Mouse (Mus musculus): ENCODE measurements around the gene Lsm3. TPM values are rescaled to one million over a fixed set of nuclear protein-coding genes. Genes with fewer than 3 reads are reported as not detected.

The Lsm3 gene
- polyA plus RNA-seq, 1 experiment from 2014 or later: 391 TPM

DNA sequence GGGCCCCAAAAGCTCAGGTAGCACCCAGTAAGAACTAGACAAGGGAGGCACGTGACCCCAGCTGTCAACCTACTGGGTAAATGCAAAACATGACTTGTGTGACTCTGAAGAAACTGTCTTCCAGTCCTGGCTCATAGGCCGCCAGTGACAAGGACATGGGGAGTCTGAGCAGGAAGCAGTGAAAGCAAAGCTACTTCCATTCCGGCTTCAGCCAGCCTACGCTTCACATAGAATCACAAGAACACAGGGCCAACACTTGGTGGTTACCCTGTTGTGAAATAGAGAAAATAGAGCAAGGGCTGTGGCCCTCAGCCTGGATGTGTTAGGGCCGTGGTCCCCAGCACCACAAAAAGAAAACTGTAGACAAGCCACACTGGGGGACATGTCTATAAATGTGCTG is 7.1 kb downstream of the Lsm3 start:
- no peak for DNase-seq (ENCODE audit: low spot score)
- WGBS: 95% methylated on average over 5 of the region's 5 CpGs
- H3K9me3 ChIP-seq (replicated peaks): no peaks in the 10 kb centered on the region
- no peaks in the 10 kb centered on the region for H3K27me3 ChIP-seq (ENCODE audit: low read depth, poor library complexity, severe bottlenecking)
- H3K27ac ChIP-seq (replicated peaks): no peak overlapping the region
- H3K4me1 ChIP-seq: no peaks in the 10 kb centered on the region
- no peak overlapping the region for H3K4me3 ChIP-seq
- peaks cover 80% of the 10 kb centered on the region for H3K36me3 ChIP-seq

DNA sequence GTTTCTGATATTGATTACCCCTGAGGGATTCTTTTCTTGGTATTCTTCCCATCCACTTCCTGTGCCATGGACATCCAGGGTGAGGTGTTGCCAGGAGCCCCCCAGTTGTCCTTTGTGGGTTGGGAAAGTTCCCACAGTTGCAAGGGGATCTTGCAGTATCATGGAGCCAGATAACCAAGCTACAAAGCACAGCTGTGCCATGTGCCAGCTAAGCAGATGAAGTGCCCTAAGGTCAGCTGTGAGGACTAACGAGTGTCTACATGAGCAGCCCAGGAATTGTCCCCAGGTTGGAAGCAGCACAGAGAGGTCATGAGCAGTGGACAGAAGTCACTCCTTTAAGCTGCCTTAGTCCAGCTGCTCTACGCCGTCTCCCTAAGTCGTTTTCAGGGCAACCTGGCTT is 9.8 kb downstream of the Lsm3 start:
- Histone ChIP-seq H3K9me3 (replicated peaks) (no peaks in the 10 kb centered on the region), H3K27ac (replicated peaks) (no peak overlapping the region), H3K27me3 (ENCODE audit: low read depth, poor library complexity, severe bottlenecking) (no peaks in the 10 kb centered on the region), H3K4me1 (no peaks in the 10 kb centered on the region), H3K4me3 (no peak overlapping the region), H3K36me3 (peaks cover 71% of the 10 kb centered on the region)
- no peak for DNase-seq (ENCODE audit: low spot score)
- 84% methylated on average over 4 of the region's 4 CpGs for WGBS

DNA sequence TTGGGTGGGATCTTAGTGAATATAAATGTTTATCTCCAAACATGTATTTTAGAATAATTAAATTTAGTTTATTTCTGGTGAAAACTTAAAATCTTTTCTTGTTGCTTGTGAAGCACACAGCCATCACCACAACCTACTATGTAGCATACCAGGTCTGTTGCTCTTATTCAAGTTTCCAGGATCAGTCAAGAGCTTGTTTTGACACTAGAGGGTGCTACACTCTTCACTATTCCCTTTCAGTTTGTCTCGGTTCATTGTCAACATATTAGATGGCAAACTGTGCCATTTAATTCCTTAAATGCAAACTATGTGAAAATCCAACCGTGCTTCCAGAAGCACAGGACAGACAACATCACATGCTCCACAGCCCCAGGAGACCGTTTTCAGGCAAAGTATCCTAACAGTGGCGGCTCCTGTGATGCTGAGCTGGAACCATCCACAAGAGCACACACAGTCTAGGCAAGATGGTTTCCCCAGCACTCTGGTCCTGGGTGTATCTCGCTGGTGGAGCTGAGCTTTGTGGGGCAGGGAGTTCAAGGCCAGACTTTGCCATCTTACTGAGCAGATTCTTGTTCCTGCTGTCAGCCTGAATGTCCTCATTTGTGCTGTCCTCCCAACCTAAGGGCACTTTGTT is 11.6 kb downstream of the Lsm3 start:
- Histone ChIP-seq H3K27me3 (ENCODE audit: low read depth, poor library complexity, severe bottlenecking) (no peaks in the 10 kb centered on the region), H3K9me3 (replicated peaks) (no peaks in the 10 kb centered on the region), H3K4me1 (no peaks in the 10 kb centered on the region), H3K27ac (replicated peaks) (no peak overlapping the region), H3K36me3 (peaks cover 53% of the 10 kb centered on the region), H3K4me3 (no peak overlapping the region)
- WGBS: 61% methylated on average over 5 of the region's 5 CpGs
- no peak for DNase-seq (ENCODE audit: low spot score)

DNA sequence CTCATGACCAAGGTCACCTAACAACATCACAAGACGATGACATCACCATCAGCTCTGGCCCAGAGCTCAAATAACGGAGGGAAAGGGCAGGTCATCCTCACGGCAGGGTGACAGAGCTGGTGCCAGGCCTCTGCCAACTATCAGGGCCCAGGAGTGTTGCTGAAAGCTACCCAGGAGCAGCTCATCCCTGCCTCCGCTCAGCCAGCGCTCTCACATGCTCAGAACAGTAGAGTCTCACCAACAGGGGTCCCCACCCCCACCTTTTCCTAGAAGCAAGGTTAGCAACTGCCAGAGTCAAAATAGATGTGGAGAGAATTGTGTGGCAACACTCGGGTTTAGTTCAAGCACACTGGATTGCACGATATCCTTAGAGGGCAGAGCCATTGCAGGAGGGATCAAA is 12.5 kb downstream of the Lsm3 start:
- H3K27me3 ChIP-seq (ENCODE audit: low read depth, poor library complexity, severe bottlenecking): no peaks in the 10 kb centered on the region
- H3K4me3 ChIP-seq: no peak overlapping the region
- 93% methylated on average over 7 of the region's 7 CpGs for WGBS
- no peaks in the 10 kb centered on the region for H3K9me3 ChIP-seq (replicated peaks)
- no peak overlapping the region for H3K27ac ChIP-seq (replicated peaks)
- no peaks in the 10 kb centered on the region; the same call in 1 of the 2 replicates for H3K4me1 ChIP-seq
- peaks cover 44% of the 10 kb centered on the region for H3K36me3 ChIP-seq
- no peak for DNase-seq (ENCODE audit: low spot score)

DNA sequence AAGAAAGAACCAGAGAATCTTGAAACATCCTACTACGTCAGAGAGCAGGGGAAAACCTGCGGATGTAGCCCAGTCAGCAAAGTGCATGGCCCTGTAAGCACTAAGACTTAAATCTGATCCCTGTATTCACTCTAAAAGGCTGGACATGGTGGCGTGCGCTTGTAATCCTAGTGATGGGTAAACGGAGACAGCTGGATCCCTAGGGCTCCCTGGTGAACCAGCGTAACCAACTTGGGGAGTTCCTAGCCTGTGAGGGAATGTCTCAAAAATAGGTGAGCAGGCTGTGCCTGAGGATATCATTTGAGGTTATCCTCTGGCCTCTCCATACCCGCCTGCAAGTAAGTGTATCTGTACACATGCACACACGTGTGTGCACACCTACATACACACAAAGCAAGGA is 14.9 kb downstream of the Lsm3 start:
- H3K27me3 ChIP-seq (ENCODE audit: low read depth, poor library complexity, severe bottlenecking): no peaks in the 10 kb centered on the region
- H3K27ac ChIP-seq (replicated peaks): no peak overlapping the region
- no peaks in the 10 kb centered on the region for H3K9me3 ChIP-seq (replicated peaks)
- DNase-seq (ENCODE audit: low spot score): no peak
- H3K4me3 ChIP-seq: no peak overlapping the region
- peaks cover 6% of the 10 kb centered on the region; the same call in 1 of the 2 replicates for H3K4me1 ChIP-seq
- peaks cover 20% of the 10 kb centered on the region for H3K36me3 ChIP-seq
- WGBS: 87% methylated on average over 8 of the region's 8 CpGs

DNA sequence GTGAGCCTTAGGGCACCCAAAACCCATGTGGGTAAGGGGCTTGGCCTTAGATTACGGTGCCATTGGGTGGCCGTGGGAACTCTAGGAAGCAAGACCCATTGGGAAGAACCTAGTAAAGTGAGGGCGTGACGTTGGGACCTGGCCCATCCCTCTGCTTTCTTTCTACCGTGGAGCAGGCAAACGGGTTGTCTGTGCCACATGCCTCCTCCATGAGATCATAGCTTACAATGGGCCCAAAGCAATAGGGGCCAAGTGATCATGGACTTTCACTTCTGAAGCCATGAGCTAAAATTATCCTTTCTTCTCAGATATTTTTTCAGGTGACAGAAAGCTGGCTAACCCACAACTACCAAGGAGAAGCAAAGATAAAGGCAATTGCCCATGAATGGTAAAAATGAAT is 15.5 kb downstream of the Lsm3 start:
- DNase-seq (ENCODE audit: low spot score): no peak
- H3K27me3 ChIP-seq (ENCODE audit: low read depth, poor library complexity, severe bottlenecking): no peaks in the 10 kb centered on the region
- H3K4me1 ChIP-seq: peaks cover 6% of the 10 kb centered on the region; the same call in 1 of the 2 replicates
- H3K4me3 ChIP-seq: no peak overlapping the region
- no peaks in the 10 kb centered on the region for H3K9me3 ChIP-seq (replicated peaks)
- 90% methylated on average over 6 of the region's 6 CpGs for WGBS
- no peak overlapping the region for H3K27ac ChIP-seq (replicated peaks)
- H3K36me3 ChIP-seq: peaks cover 18% of the 10 kb centered on the region

DNA sequence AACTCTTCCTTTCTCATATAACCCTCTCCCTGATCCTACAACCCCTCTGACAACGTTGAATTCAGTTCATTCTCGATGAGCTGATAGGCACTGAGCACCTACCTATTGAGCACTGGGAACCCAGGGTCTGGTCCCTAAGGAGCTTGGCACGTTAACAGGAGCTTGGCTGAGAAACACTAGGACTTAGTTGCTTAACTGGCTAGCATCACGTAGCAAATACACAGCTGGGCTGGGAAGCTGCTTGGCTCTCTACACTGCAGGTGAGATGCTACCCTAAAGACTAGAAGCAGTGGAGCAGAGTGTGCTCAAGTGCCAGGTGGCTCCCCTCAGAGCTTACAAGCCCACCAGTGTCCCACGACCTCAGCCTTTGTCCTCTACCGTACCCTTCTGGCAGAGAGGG is 16.9 kb downstream of the Lsm3 start:
- 72% methylated on average over 6 of the region's 6 CpGs for WGBS
- no peak overlapping the region for H3K27ac ChIP-seq (replicated peaks)

DNA sequence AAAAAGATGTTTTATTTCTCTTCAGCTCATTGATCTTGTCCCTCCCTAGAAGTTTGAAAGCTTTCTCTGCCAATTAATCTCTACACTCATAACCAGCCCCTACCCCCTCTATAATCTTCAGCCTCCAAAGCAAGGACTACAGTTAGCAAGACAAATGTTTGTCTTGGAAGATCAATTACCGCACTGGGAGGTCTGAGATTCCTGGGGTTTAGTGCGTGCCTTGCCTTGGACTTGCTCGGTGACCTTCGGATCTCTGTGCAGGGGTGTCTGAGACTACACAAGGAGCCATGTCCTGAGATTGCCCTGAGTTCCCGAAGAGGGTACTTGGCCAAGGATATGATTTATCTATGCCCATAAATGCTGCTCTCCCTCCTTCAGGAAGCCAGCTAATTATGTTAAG is 17.6 kb downstream of the Lsm3 start:
- DNase-seq (ENCODE audit: low spot score): no peak
- H3K36me3 ChIP-seq: peaks cover 15% of the 10 kb centered on the region
- WGBS: 68% methylated on average over 5 of the region's 5 CpGs

More for the DNA sequence above, 16.9 kb downstream of the Lsm3 start:
- no peak for DNase-seq (ENCODE audit: low spot score)
- Histone ChIP-seq H3K4me1 (peaks cover 6% of the 10 kb centered on the region; the same call in 1 of the 2 replicates), H3K4me3 (no peak overlapping the region), H3K27me3 (ENCODE audit: low read depth, poor library complexity, severe bottlenecking) (no peaks in the 10 kb centered on the region), H3K36me3 (peaks cover 18% of the 10 kb centered on the region), H3K9me3 (replicated peaks) (no peaks in the 10 kb centered on the region)

DNA sequence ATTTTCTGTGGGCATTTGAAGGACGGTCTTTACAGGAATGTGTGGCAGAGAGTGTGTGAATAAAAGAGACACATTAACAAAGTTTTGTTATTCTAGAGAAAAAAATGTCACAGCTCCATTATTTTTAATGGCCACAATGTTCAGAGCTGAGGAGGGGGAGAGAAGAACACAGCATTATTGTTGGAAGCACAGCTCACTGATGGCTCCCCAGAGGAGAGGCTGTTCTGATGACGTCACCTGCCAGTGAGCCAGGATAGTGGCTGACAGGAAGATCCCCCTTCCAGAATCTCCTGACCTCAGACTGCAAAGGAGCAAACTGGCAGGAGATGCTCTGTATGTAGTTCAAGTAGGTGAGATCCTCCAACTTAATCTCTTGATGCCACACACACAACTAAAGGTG is 18.0 kb downstream of the Lsm3 start:
- Histone ChIP-seq H3K36me3 (peaks cover 11% of the 10 kb centered on the region), H3K27me3 (ENCODE audit: low read depth, poor library complexity, severe bottlenecking) (no peaks in the 10 kb centered on the region), H3K9me3 (replicated peaks) (no peaks in the 10 kb centered on the region), H3K4me3 (no peak overlapping the region), H3K27ac (replicated peaks) (no peak overlapping the region), H3K4me1 (peaks cover 6% of the 10 kb centered on the region; the same call in 1 of the 2 replicates)
- 69% methylated on average over 2 of the region's 2 CpGs for WGBS
- no peak for DNase-seq (ENCODE audit: low spot score)

More for the DNA sequence above, 17.6 kb downstream of the Lsm3 start:
- no peaks in the 10 kb centered on the region for H3K9me3 ChIP-seq (replicated peaks)
- H3K4me1 ChIP-seq: peaks cover 6% of the 10 kb centered on the region; the same call in 1 of the 2 replicates
- H3K27me3 ChIP-seq (ENCODE audit: low read depth, poor library complexity, severe bottlenecking): no peaks in the 10 kb centered on the region
- H3K4me3 ChIP-seq: no peak overlapping the region
- no peak overlapping the region for H3K27ac ChIP-seq (replicated peaks)

DNA sequence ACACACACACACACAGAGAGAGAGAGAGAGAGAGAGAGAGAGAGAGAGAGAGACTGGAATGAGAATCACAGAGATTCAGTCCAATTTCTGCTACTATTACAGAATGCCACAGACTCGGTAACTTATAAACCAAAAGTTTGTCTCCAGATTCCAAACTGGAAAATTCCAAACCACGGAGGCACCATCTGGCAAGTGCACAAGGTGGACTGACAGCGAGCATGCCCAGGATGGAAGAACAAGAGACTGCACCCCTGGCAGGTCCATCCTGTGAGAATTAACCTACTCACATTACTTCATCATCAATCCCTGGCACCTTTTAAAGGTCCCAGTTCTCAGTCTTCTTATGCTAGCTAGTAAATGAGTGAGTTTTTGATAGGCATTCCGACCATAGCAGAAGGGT is 18.5 kb downstream of the Lsm3 start:
- Histone ChIP-seq H3K4me1 (peaks cover 6% of the 10 kb centered on the region; the same call in 1 of the 2 replicates), H3K9me3 (replicated peaks) (no peaks in the 10 kb centered on the region), H3K4me3 (no peak overlapping the region), H3K27ac (replicated peaks) (no peak overlapping the region), H3K36me3 (peaks cover 6% of the 10 kb centered on the region), H3K27me3 (ENCODE audit: low read depth, poor library complexity, severe bottlenecking) (no peaks in the 10 kb centered on the region)
- no peak for DNase-seq (ENCODE audit: low spot score)
- 87% methylated on average over 4 of the region's 4 CpGs for WGBS

DNA sequence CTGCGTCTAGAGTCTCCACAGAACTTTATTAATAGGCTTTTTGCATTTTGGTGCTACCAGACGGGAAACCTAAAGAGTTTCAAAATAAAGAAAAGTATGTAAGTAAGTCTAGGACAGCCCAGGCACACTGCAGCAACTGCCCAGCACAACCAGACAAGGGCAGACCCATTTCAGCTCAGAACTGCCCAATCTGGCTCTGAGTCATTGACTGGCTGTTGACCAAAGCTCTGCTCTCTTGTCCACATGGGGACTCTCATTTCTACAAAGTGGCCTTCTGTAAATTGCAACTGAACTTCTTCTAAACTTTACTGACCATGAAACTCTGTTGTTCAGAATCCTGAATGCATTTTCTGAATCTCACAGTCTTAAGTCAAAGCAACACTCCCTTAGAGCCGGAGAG is 19.5 kb downstream of the Lsm3 start:
- WGBS: 71% methylated on average over 3 of the region's 3 CpGs
- DNase-seq (ENCODE audit: low spot score): no peak
- Histone ChIP-seq H3K27ac (replicated peaks) (no peak overlapping the region), H3K9me3 (replicated peaks) (no peaks in the 10 kb centered on the region), H3K36me3 (no peaks in the 10 kb centered on the region), H3K4me3 (no peak overlapping the region), H3K4me1 (peaks cover 6% of the 10 kb centered on the region; the same call in 1 of the 2 replicates), H3K27me3 (ENCODE audit: low read depth, poor library complexity, severe bottlenecking) (no peaks in the 10 kb centered on the region)

DNA sequence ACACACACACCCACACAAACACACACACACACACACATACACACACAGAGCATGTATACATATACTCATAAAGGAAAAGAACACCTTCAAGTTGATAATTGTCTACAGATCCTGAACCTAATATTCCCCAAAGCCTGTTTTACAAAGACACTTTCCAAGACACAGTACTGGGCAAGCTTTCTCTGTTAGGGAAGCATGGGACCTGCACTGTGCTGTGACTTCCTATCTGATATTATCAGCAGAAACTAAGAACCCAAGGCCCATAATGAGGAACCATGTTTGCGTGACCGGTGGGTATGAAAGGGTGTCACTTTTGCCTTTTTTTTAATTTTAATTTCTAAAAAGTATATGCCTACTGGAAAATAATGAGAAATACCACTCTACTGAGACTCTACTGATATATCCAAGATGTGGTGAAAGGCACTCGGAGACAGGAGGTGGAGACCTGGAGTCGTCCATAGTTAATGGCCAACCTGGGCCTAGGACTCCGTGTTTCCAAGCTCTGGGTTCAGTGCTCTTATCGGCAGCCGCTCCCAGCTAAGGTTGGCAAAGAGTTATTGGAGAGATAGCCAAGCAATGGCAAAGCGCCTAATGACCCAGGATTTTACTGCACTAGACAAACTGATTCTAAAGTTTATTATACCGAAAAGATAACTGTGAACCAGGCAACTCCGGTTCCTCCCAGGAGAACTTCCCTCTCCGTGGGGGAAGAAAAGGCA is 20.5 kb downstream of the Lsm3 start:
- no peak overlapping the region for H3K27ac ChIP-seq (replicated peaks)
- no peaks in the 10 kb centered on the region for H3K36me3 ChIP-seq
- 93% methylated on average over 11 of the region's 11 CpGs for WGBS
- H3K4me1 ChIP-seq: peaks cover 6% of the 10 kb centered on the region; the same call in 1 of the 2 replicates
- H3K27me3 ChIP-seq (ENCODE audit: low read depth, poor library complexity, severe bottlenecking): no peaks in the 10 kb centered on the region
- H3K4me3 ChIP-seq: no peak overlapping the region
- no peaks in the 10 kb centered on the region for H3K9me3 ChIP-seq (replicated peaks)
- no peak for DNase-seq (ENCODE audit: low spot score)

DNA sequence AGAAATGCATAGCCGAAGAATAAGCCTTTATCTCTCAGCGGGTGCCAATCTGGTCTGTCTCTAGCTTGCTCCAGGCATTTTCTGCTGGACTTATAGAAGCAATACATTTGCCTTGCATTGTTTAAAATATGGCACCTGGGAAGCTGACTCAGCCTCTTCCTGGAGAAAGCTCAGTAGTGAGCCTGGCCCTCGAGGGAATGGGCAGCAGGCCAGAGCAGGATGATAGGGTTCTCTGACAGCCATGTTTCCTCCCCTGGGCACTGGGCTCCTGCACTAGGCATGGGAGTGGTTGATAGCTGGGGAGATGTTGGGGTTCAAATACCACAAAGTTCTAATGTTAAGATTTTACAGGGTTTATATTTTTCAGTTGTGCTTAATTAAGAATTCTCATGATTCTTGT is 25.5 kb downstream of the Lsm3 start:
- H3K4me1 ChIP-seq: 0 out of 2 replicates have a peak, but pooled peaks cover 5% of the 10 kb centered on the region
- WGBS: 81% methylated on average over 3 of the region's 3 CpGs
- H3K36me3 ChIP-seq: no peaks in the 10 kb centered on the region
- no peak overlapping the region for H3K27ac ChIP-seq (replicated peaks)
- DNase-seq (ENCODE audit: low spot score): no peak
- no peaks in the 10 kb centered on the region for H3K9me3 ChIP-seq (replicated peaks)
- no peaks in the 10 kb centered on the region for H3K27me3 ChIP-seq (ENCODE audit: low read depth, poor library complexity, severe bottlenecking)
- no peak overlapping the region for H3K4me3 ChIP-seq

Measured in midbrain, embryonic 10.5 days (tissue).